ENCODE assay signal across 13 mouse cellular contexts in genomic region chr17:46702506-46702905, GRCm38 (mm10). TPM values are rescaled to one million over a fixed set of nuclear protein-coding genes. Genes with fewer than 3 reads are reported as not detected.
DNase-seq lines count a peak whose midpoint lies in the region; ATAC-seq and TF ChIP-seq lines count a peak whose summit lies in the region.
"Had no signal": no experiment of that assay in that cellular context is flagged by ENCODE, and none has a peak within 500 bp of the region (broad histone marks: within the 10 kb centered on the region; RNA-seq: fewer than 3 reads in every experiment).

No protein-coding gene starts in this region.

- no peak overlapping the region for H3K4me3 ChIP-seq in kidney, postnatal 0 days (replicated peaks; ENCODE audit: low read depth, low read length)
- H3K4me3 ChIP-seq in embryonic facial prominence, embryonic 14.5 days (ENCODE audit: low read depth, low read length), result no peak overlapping the region
- peak overlapping the region; percentile 90; the same call in 1 of the 2 replicates for H3K4me3 ChIP-seq in intestine, embryonic 15.5 days (replicated peaks)
- peak overlapping the region; percentile 51 for H3K4me3 ChIP-seq in myocyte

- no peak for ATAC-seq in kidney, postnatal 0 days (replicated peaks; ENCODE audit: low FRiP score, low read depth)
- ATAC-seq in embryonic facial prominence, embryonic 14.5 days (ENCODE audit: low read depth), result no peak
- no peak for ATAC-seq in intestine, embryonic 15.5 days
- no peak for ATAC-seq in megakaryocyte, adult 5-6 weeks (ENCODE audit: poor library complexity, severe bottlenecking)

- 0 out of 2 replicates have a peak overlapping the region, but pooled peaks have one; percentile 35 for H3K9ac ChIP-seq in kidney, postnatal 0 days (ENCODE audit: low read depth, low read length)
- H3K9ac ChIP-seq in embryonic facial prominence, embryonic 14.5 days (ENCODE audit: low read depth, low read length), result peak overlapping the region; percentile 97
- H3K9ac ChIP-seq in intestine, embryonic 15.5 days, result 0 out of 2 replicates have a peak overlapping the region, but pooled peaks have one; percentile 87

- H3K4me2 ChIP-seq in kidney, postnatal 0 days (ENCODE audit: low read length), result no peak overlapping the region
- peak overlapping the region; percentile 74; the same call in 1 of the 2 replicates for H3K4me2 ChIP-seq in embryonic facial prominence, embryonic 14.5 days (ENCODE audit: low read depth, low read length)
- peak overlapping the region; percentile 72 for H3K4me2 ChIP-seq in intestine, embryonic 15.5 days (replicated peaks)
- H3K4me2 ChIP-seq in myocyte (ENCODE audit: low read depth), result peak overlapping the region; percentile 90

- H3K27ac ChIP-seq in kidney, postnatal 0 days, result no peak overlapping the region
- H3K27ac ChIP-seq in embryonic facial prominence, embryonic 14.5 days (replicated peaks; ENCODE audit: low read depth, low read length), result no peak overlapping the region
- no peak overlapping the region for H3K27ac ChIP-seq in intestine, embryonic 15.5 days

- TF ChIP-seq POLR2A in myocyte (IDR thresholded peaks at IDR 0.05; ENCODE audit: insufficient read length, low read depth), result no peak

- H3K9me3 ChIP-seq in kidney, postnatal 0 days (replicated peaks; ENCODE audit: low read length), result no peaks in the 10 kb centered on the region
- no peaks in the 10 kb centered on the region for H3K9me3 ChIP-seq in embryonic facial prominence, embryonic 14.5 days (ENCODE audit: control insufficient read depth, low read length)
- H3K9me3 ChIP-seq in intestine, embryonic 15.5 days, result no peaks in the 10 kb centered on the region
- H3K9me3 ChIP-seq: megakaryocyte, embryonic 14.5 days had no signal

- H3K4me1 ChIP-seq in kidney, postnatal 0 days (replicated peaks; ENCODE audit: insufficient read depth, low read length), result peaks cover 12% of the 10 kb centered on the region; the same call in 1 of the 2 replicates
- peaks cover 17% of the 10 kb centered on the region for H3K4me1 ChIP-seq in embryonic facial prominence, embryonic 14.5 days (ENCODE audit: control insufficient read depth, insufficient read depth, low read length)
- H3K4me1 ChIP-seq in intestine, embryonic 15.5 days (replicated peaks), result peaks cover 34% of the 10 kb centered on the region

- DNase-seq in kidney, postnatal 0 days (ENCODE audit: low spot score), result no peak
- DNase-seq in kidney, postnatal 36 days, result no peak
- DNase-seq in embryonic facial prominence, embryonic 14.5 days (ENCODE audit: low spot score), result no peak
- DNase-seq in frontal cortex, postnatal 14 days (ENCODE audit: low spot score in 2 of 2), result no peak
- DNase-seq in urinary bladder, postnatal 36 days (ENCODE audit: low spot score in 2 of 2), result no peak
- DNase-seq: adrenal gland, adult 8-10 months; cerebellum, postnatal 14 days; gastrocnemius, postnatal 25 days; kidney, postnatal 25 days had no signal

- peaks cover 1% of the 10 kb centered on the region; the same call in 1 of the 2 replicates for H3K36me3 ChIP-seq in kidney, postnatal 0 days (ENCODE audit: insufficient read depth, low read length)
- H3K36me3 ChIP-seq in embryonic facial prominence, embryonic 14.5 days (ENCODE audit: control insufficient read depth, insufficient read depth, low read length), result peaks cover 19% of the 10 kb centered on the region; the same call in 1 of the 2 replicates
- H3K36me3 ChIP-seq in intestine, embryonic 15.5 days, result peaks cover 5% of the 10 kb centered on the region; the same call in 1 of the 2 replicates
- no peaks in the 10 kb centered on the region for H3K36me3 ChIP-seq in myocyte (ENCODE audit: control insufficient read depth, insufficient read depth)

- no peak overlapping the region for H3ac ChIP-seq in myocyte (ENCODE audit: control insufficient read depth, insufficient read length)

- H3K79me2 ChIP-seq in myocyte (ENCODE audit: control insufficient read depth, insufficient read depth), result peaks cover 42% of the 10 kb centered on the region

- H3K27me3 ChIP-seq in kidney, postnatal 0 days (ENCODE audit: insufficient read depth, low read length), result no peaks in the 10 kb centered on the region
- no peaks in the 10 kb centered on the region for H3K27me3 ChIP-seq in embryonic facial prominence, embryonic 14.5 days (replicated peaks; ENCODE audit: control insufficient read depth, insufficient read depth, low read length)
- no peaks in the 10 kb centered on the region for H3K27me3 ChIP-seq in intestine, embryonic 15.5 days (replicated peaks)
- no peaks in the 10 kb centered on the region for H3K27me3 ChIP-seq in myocyte (ENCODE audit: control insufficient read depth, insufficient read depth, insufficient read length)

- WGBS in kidney, postnatal 0 days, result 82% methylated on average over 5 of the region's 5 CpGs
- 85% methylated on average over 5 of the region's 5 CpGs for WGBS in embryonic facial prominence, embryonic 14.5 days
- 89% methylated on average over 5 of the region's 5 CpGs for WGBS in intestine, embryonic 15.5 days

- TF ChIP-seq CTCF in kidney, postnatal 0 days (IDR thresholded peaks at IDR 0.05; ENCODE audit: low read depth), result no peak

TF ChIP-seq in myocyte, 11 proteins besides CTCF, POLR2A, EP300 and RAD21:
- TF ChIP-seq TCF3 (IDR thresholded peaks at IDR 0.05; ENCODE audit: insufficient read length, low read depth), result no peak
- TF ChIP-seq MYOD1 (IDR thresholded peaks at IDR 0.05; ENCODE audit: control insufficient read depth in 1 of 3, insufficient read length in 2 of 3, low read depth in 2 of 3), result no peak
- no peak for TF ChIP-seq CEBPB (IDR thresholded peaks at IDR 0.05; ENCODE audit: insufficient read depth, poor library complexity, severe bottlenecking)
- TF ChIP-seq POLR2AphosphoS2 (IDR thresholded peaks at IDR 0.05; ENCODE audit: insufficient read length, low read depth), result no peak
- TF ChIP-seq REST (IDR thresholded peaks at IDR 0.05; ENCODE audit: insufficient read depth, insufficient read length), result no peak

RNA-seq across cellular contexts. Expression of gene Ppp2r5d, which starts 2.4 kb away (rescaled TPM):
- polyA plus RNA-seq in kidney, postnatal 0 days (2015; fragmentation: Nextera tagmentation; extraction: Ambion mirVana), result 51.0 and 52.5 TPM in 2 replicates
- 79.5 and 87.5 TPM in 2 replicates for polyA plus RNA-seq in embryonic facial prominence, embryonic 14.5 days (2014; fragmentation: Nextera tagmentation; extraction: Ambion mirVana)
- 71.8 and 79.9 TPM in 2 replicates for polyA plus RNA-seq in intestine, embryonic 15.5 days (2015; fragmentation: Nextera tagmentation; extraction: Ambion mirVana)
- 79.6 TPM for polyA plus RNA-seq in myocyte (2012; fragmentation: generic; extraction: Trizol)
- 22.8 and 24.4 TPM in 2 replicates for total RNA-seq in megakaryocyte, adult 5-6 weeks (2015)
- total RNA-seq in megakaryocyte, adult 5-6 weeks (2017), result 48.9 and 49.7 TPM in 2 replicates

RNA-seq across cellular contexts. Expression of gene Pex6, which starts 8.8 kb away (rescaled TPM):
- 20.5 and 25.6 TPM in 2 replicates for polyA plus RNA-seq in kidney, postnatal 0 days (2015; fragmentation: Nextera tagmentation; extraction: Ambion mirVana)
- polyA plus RNA-seq in embryonic facial prominence, embryonic 14.5 days (2014; fragmentation: Nextera tagmentation; extraction: Ambion mirVana), result 22.2 and 26.7 TPM in 2 replicates
- polyA plus RNA-seq in intestine, embryonic 15.5 days (2015; fragmentation: Nextera tagmentation; extraction: Ambion mirVana), result 22.6 and 24.8 TPM in 2 replicates
- polyA plus RNA-seq in myocyte (2012; fragmentation: generic; extraction: Trizol), result 29.6 TPM
- total RNA-seq in megakaryocyte, adult 5-6 weeks (2015), result 7.6 and 8.1 TPM in 2 replicates
- total RNA-seq in megakaryocyte, adult 5-6 weeks (2017), result 8.1 and 9.7 TPM in 2 replicates

RNA-seq across cellular contexts. Expression of gene Klhdc3, which starts 21.8 kb away (rescaled TPM):
- polyA plus RNA-seq in kidney, postnatal 0 days (2015; fragmentation: Nextera tagmentation; extraction: Ambion mirVana), result 104 and 114 TPM in 2 replicates
- 113 and 133 TPM in 2 replicates for polyA plus RNA-seq in embryonic facial prominence, embryonic 14.5 days (2014; fragmentation: Nextera tagmentation; extraction: Ambion mirVana)
- 104 and 107 TPM in 2 replicates for polyA plus RNA-seq in intestine, embryonic 15.5 days (2015; fragmentation: Nextera tagmentation; extraction: Ambion mirVana)
- polyA plus RNA-seq in myocyte (2012; fragmentation: generic; extraction: Trizol), result 128 TPM
- total RNA-seq in megakaryocyte, adult 5-6 weeks (2015), result 27.0 and 32.0 TPM in 2 replicates
- total RNA-seq in megakaryocyte, adult 5-6 weeks (2017), result 14.7 and 16.6 TPM in 2 replicates

RNA-seq across cellular contexts. Expression of gene Mea1, which starts 23.9 kb away (rescaled TPM):
- polyA plus RNA-seq in kidney, postnatal 0 days (2015; fragmentation: Nextera tagmentation; extraction: Ambion mirVana), result 131 and 135 TPM in 2 replicates
- polyA plus RNA-seq in embryonic facial prominence, embryonic 14.5 days (2014; fragmentation: Nextera tagmentation; extraction: Ambion mirVana), result 132 and 143 TPM in 2 replicates
- polyA plus RNA-seq in intestine, embryonic 15.5 days (2015; fragmentation: Nextera tagmentation; extraction: Ambion mirVana), result 133 and 151 TPM in 2 replicates
- polyA plus RNA-seq in myocyte (2012; fragmentation: generic; extraction: Trizol), result 145 TPM
- 43.5 and 57.6 TPM in 2 replicates for total RNA-seq in megakaryocyte, adult 5-6 weeks (2015)
- 68.3 and 81.4 TPM in 2 replicates for total RNA-seq in megakaryocyte, adult 5-6 weeks (2017)

RNA-seq across cellular contexts. Expression of gene Gnmt, which starts 26.5 kb away (rescaled TPM):
- polyA plus RNA-seq in kidney, postnatal 0 days (2015; fragmentation: Nextera tagmentation; extraction: Ambion mirVana), result 9.0 and 10.6 TPM in 2 replicates
- 1.2 and 1.6 TPM in 2 replicates for polyA plus RNA-seq in embryonic facial prominence, embryonic 14.5 days (2014; fragmentation: Nextera tagmentation; extraction: Ambion mirVana)
- 3.2 and 9.0 TPM in 2 replicates for polyA plus RNA-seq in intestine, embryonic 15.5 days (2015; fragmentation: Nextera tagmentation; extraction: Ambion mirVana)
- polyA plus RNA-seq in myocyte (2012; fragmentation: generic; extraction: Trizol), result 0.11 TPM
- 0.80 and 1.9 TPM in 2 replicates for total RNA-seq in megakaryocyte, adult 5-6 weeks (2015)
- 0.89 and 1.1 TPM in 2 replicates for total RNA-seq in megakaryocyte, adult 5-6 weeks (2017)

Comparison
In these comparisons a context has a peak if more than half of its experiments do, and no peak if none do; other contexts are left out.
1. H3K4me3 ChIP-seq: peak in intestine, embryonic 15.5 days (single experiment) and myocyte (single experiment); none in kidney, postnatal 0 days (single experiment) and embryonic facial prominence, embryonic 14.5 days (single experiment).
2. H3K9ac ChIP-seq: peak in every context shown above with its lines; median percentile 97 in embryonic facial prominence, embryonic 14.5 days; 87 in intestine, embryonic 15.5 days; 35 in kidney, postnatal 0 days.